Mouse (Mus musculus): Measurements from ENCODE around the gene Irak4. TPM values are rescaled to one million over a fixed set of nuclear protein-coding genes. Genes with fewer than 3 reads are reported as not detected.

Irak4 gene
- polyA plus RNA-seq, 1 experiment from 2014 or later = 9.2 TPM

- no peak overlapping the region for H3K4me3 ChIP-seq (ENCODE audit: low read length)
- no peaks in the 10 kb centered on the region for H3K36me3 ChIP-seq (ENCODE audit: control insufficient read depth, insufficient read depth, low read length)
- H3K9me3 ChIP-seq (ENCODE audit: control insufficient read depth, low read length) = no peaks in the 10 kb centered on the region
- H3K9ac ChIP-seq (ENCODE audit: low read length) = no peak overlapping the region
- 76% methylated on average over 1 of the region's 1 CpGs for WGBS
- H3K27me3 ChIP-seq (ENCODE audit: control insufficient read depth, insufficient read depth, low read depth, low read length) = no peaks in the 10 kb centered on the region
- no peak for ATAC-seq (ENCODE audit: low read depth)
- H3K27ac ChIP-seq (ENCODE audit: low read length) = no peak overlapping the region
- H3K4me2 ChIP-seq (ENCODE audit: low read depth, low read length) = no peak overlapping the region
- no peaks in the 10 kb centered on the region; the same call in 1 of the 2 replicates for H3K4me1 ChIP-seq (replicated peaks; ENCODE audit: control insufficient read depth, insufficient read depth, low read length)
Observed at GRCm38 (mm10) chr15:94593586-94593985, 50.1 kb downstream of the Irak4 start.

GRCm38 (mm10) chr15:94600145-94600707, 56.8 kb downstream of the Irak4 start:
- Histone ChIP-seq H3K4me1 (replicated peaks; ENCODE audit: control insufficient read depth, insufficient read depth, low read length) (peaks cover 2% of the 10 kb centered on the region; the same call in 1 of the 2 replicates), H3K9me3 (ENCODE audit: control insufficient read depth, low read length) (no peaks in the 10 kb centered on the region), H3K4me3 (ENCODE audit: low read length) (no peak overlapping the region), H3K36me3 (ENCODE audit: control insufficient read depth, insufficient read depth, low read length) (no peaks in the 10 kb centered on the region), H3K27ac (ENCODE audit: low read length) (no peak overlapping the region), H3K27me3 (ENCODE audit: control insufficient read depth, insufficient read depth, low read depth, low read length) (no peaks in the 10 kb centered on the region), H3K9ac (ENCODE audit: low read length) (no peak overlapping the region), H3K4me2 (ENCODE audit: low read depth, low read length) (no peak overlapping the region)
- ATAC-seq (ENCODE audit: low read depth) = no peak
- 63% methylated on average over 11 of the region's 11 CpGs for WGBS

- 21% methylated on average over 3 of the region's 3 CpGs for WGBS
- ATAC-seq (ENCODE audit: low read depth) = no peak
- Histone ChIP-seq H3K27me3 (ENCODE audit: control insufficient read depth, insufficient read depth, low read depth, low read length) (peaks cover 2% of the 10 kb centered on the region; the same call in 1 of the 2 replicates), H3K9ac (ENCODE audit: low read length) (no peak overlapping the region), H3K4me2 (ENCODE audit: low read depth, low read length) (no peak overlapping the region), H3K36me3 (ENCODE audit: control insufficient read depth, insufficient read depth, low read length) (no peaks in the 10 kb centered on the region), H3K4me1 (replicated peaks; ENCODE audit: control insufficient read depth, insufficient read depth, low read length) (peaks cover 2% of the 10 kb centered on the region; the same call in 1 of the 2 replicates), H3K9me3 (ENCODE audit: control insufficient read depth, low read length) (no peaks in the 10 kb centered on the region), H3K4me3 (ENCODE audit: low read length) (no peak overlapping the region), H3K27ac (ENCODE audit: low read length) (no peak overlapping the region)
Observed at GRCm38 (mm10) chr15:94601339-94601738, 57.9 kb downstream of the Irak4 start.

GRCm38 (mm10) chr15:94602441-94602840, 59.0 kb downstream of the Irak4 start:
- no peak for ATAC-seq (ENCODE audit: low read depth)
- H3K4me3 ChIP-seq (ENCODE audit: low read length) = no peak overlapping the region
- H3K27ac ChIP-seq (ENCODE audit: low read length) = no peak overlapping the region
- peaks cover 3% of the 10 kb centered on the region; the same call in 1 of the 2 replicates for H3K27me3 ChIP-seq (ENCODE audit: control insufficient read depth, insufficient read depth, low read depth, low read length)
- H3K4me1 ChIP-seq (replicated peaks; ENCODE audit: control insufficient read depth, insufficient read depth, low read length) = peaks cover 2% of the 10 kb centered on the region; the same call in 1 of the 2 replicates
- H3K4me2 ChIP-seq (ENCODE audit: low read depth, low read length) = no peak overlapping the region
- no peaks in the 10 kb centered on the region for H3K9me3 ChIP-seq (ENCODE audit: control insufficient read depth, low read length)
- H3K36me3 ChIP-seq (ENCODE audit: control insufficient read depth, insufficient read depth, low read length) = no peaks in the 10 kb centered on the region
- H3K9ac ChIP-seq (ENCODE audit: low read length) = no peak overlapping the region
- 56% methylated on average over 3 of the region's 3 CpGs for WGBS

GRCm38 (mm10) chr15:94607768-94608167, 64.3 kb downstream of the Irak4 start:
- no peak overlapping the region for H3K9ac ChIP-seq (ENCODE audit: low read length)
- H3K4me2 ChIP-seq (ENCODE audit: low read depth, low read length) = no peak overlapping the region
- no peaks in the 10 kb centered on the region for H3K4me1 ChIP-seq (replicated peaks; ENCODE audit: control insufficient read depth, insufficient read depth, low read length)
- H3K27me3 ChIP-seq (ENCODE audit: control insufficient read depth, insufficient read depth, low read depth, low read length) = peaks cover 3% of the 10 kb centered on the region; the same call in 1 of the 2 replicates
- no peak overlapping the region for H3K4me3 ChIP-seq (ENCODE audit: low read length)
- no peak overlapping the region for H3K27ac ChIP-seq (ENCODE audit: low read length)
- no peak for ATAC-seq (ENCODE audit: low read depth)
- no peaks in the 10 kb centered on the region for H3K36me3 ChIP-seq (ENCODE audit: control insufficient read depth, insufficient read depth, low read length)
- 89% methylated on average over 8 of the region's 8 CpGs for WGBS
- no peaks in the 10 kb centered on the region for H3K9me3 ChIP-seq (ENCODE audit: control insufficient read depth, low read length)

- Histone ChIP-seq H3K27me3 (ENCODE audit: control insufficient read depth, insufficient read depth, low read depth, low read length) (no peaks in the 10 kb centered on the region), H3K36me3 (ENCODE audit: control insufficient read depth, insufficient read depth, low read length) (no peaks in the 10 kb centered on the region), H3K27ac (ENCODE audit: low read length) (no peak overlapping the region), H3K9me3 (ENCODE audit: control insufficient read depth, low read length) (no peaks in the 10 kb centered on the region), H3K4me2 (ENCODE audit: low read depth, low read length) (no peak overlapping the region), H3K9ac (ENCODE audit: low read length) (no peak overlapping the region), H3K4me3 (ENCODE audit: low read length) (no peak overlapping the region), H3K4me1 (replicated peaks; ENCODE audit: control insufficient read depth, insufficient read depth, low read length) (no peaks in the 10 kb centered on the region)
- ATAC-seq (ENCODE audit: low read depth) = no peak
- 80% methylated on average over 11 of the region's 11 CpGs for WGBS
Observed at GRCm38 (mm10) chr15:94616036-94616435, 72.6 kb downstream of the Irak4 start.

GRCm38 (mm10) chr15:94620909-94621308, 77.5 kb downstream of the Irak4 start:
- Histone ChIP-seq H3K4me1 (replicated peaks; ENCODE audit: control insufficient read depth, insufficient read depth, low read length) (no peaks in the 10 kb centered on the region; the same call in 1 of the 2 replicates), H3K27ac (ENCODE audit: low read length) (no peak overlapping the region), H3K4me3 (ENCODE audit: low read length) (no peak overlapping the region), H3K27me3 (ENCODE audit: control insufficient read depth, insufficient read depth, low read depth, low read length) (no peaks in the 10 kb centered on the region), H3K9me3 (ENCODE audit: control insufficient read depth, low read length) (no peaks in the 10 kb centered on the region), H3K36me3 (ENCODE audit: control insufficient read depth, insufficient read depth, low read length) (no peaks in the 10 kb centered on the region), H3K9ac (ENCODE audit: low read length) (no peak overlapping the region), H3K4me2 (ENCODE audit: low read depth, low read length) (no peak overlapping the region)
- no peak for ATAC-seq (ENCODE audit: low read depth)

- Histone ChIP-seq H3K4me2 (ENCODE audit: low read depth, low read length) (peak overlapping the region; percentile 98), H3K9me3 (ENCODE audit: control insufficient read depth, low read length) (no peaks in the 10 kb centered on the region), H3K27me3 (ENCODE audit: control insufficient read depth, insufficient read depth, low read depth, low read length) (peaks cover 18% of the 10 kb centered on the region), H3K4me3 (ENCODE audit: low read length) (peak overlapping the region; percentile 60), H3K27ac (ENCODE audit: low read length) (no peak overlapping the region), H3K36me3 (ENCODE audit: control insufficient read depth, insufficient read depth, low read length) (no peaks in the 10 kb centered on the region), H3K4me1 (replicated peaks; ENCODE audit: control insufficient read depth, insufficient read depth, low read length) (0 out of 2 replicates have a peak, but pooled peaks cover 3% of the 10 kb centered on the region), H3K9ac (ENCODE audit: low read length) (no peak overlapping the region; the same call in 1 of the 2 replicates)
- ATAC-seq (ENCODE audit: low read depth) = no peak
- WGBS = 41% methylated on average over 2 of the region's 2 CpGs
Observed at GRCm38 (mm10) chr15:94628463-94628829, 85.0 kb downstream of the Irak4 start.

DNA sequence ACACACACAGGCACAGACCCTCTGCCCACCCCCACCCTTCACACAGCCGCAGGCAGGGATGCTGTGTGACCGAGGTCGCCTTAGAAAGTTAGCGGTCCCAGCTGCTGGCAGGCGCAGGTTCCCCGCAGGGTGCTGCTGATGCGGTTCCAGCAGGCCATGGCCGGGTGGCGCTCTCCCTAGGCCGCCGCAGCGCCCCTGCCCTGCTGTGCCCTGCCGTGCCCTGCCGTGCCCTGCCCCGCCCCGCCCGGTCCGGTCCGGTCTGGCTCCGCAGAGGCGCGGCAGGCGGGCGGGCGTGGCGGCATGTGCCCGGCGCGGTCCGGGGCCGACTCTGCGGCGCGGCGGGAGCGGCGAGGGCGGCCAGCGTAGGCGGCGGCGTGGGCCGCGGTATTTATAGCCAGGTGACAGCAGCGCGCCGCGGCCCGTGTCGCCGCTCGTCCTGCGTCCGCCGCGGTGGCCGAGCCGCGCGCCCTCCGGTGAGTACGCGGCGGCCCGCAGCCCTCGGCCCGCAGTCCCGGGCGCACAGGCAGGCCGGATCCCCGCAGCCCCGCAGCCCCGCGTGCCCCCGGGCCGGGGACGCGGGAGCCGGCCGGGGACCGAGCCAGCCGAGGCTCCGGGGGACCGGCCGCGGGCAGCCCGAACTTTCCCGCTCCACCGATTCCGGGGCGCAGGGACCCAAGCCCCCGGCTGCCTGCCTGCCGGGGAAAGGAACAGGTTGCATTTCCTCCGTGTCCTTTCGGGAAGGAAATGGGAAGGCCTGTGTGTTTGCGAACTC, 85.6 kb downstream of the Irak4 start, which contains the start of gene Tmem117:
Gene Tmem117 (plus strand): TSS at position 403 of the 772 bp plus-strand sequence.
- no peak within 1 kb of the TSS for H3K27ac ChIP-seq (ENCODE audit: low read length)
- peak within 1 kb of the TSS; percentile 69 for H3K9ac ChIP-seq (ENCODE audit: low read length)
- H3K4me2 ChIP-seq (ENCODE audit: low read depth, low read length) = peak within 1 kb of the TSS; percentile 98
- 0 out of 2 replicates have a peak, but pooled peaks cover 3% of the 10 kb centered on the region for H3K4me1 ChIP-seq (replicated peaks; ENCODE audit: control insufficient read depth, insufficient read depth, low read length)
- under 1% methylated on average over 64 of the region's 96 CpGs for WGBS
- H3K36me3 ChIP-seq (ENCODE audit: control insufficient read depth, insufficient read depth, low read length) = no peaks in the 10 kb centered on the region
- H3K4me3 ChIP-seq (ENCODE audit: low read length) = peak within 1 kb of the TSS; percentile 60
- ATAC-seq (ENCODE audit: low read depth) = peak; percentile 79
- no peaks in the 10 kb centered on the region for H3K9me3 ChIP-seq (ENCODE audit: control insufficient read depth, low read length)
- peaks cover 18% of the 10 kb centered on the region for H3K27me3 ChIP-seq (ENCODE audit: control insufficient read depth, insufficient read depth, low read depth, low read length)
